Mouse (Mus musculus): ENCODE results near the gene Olfr1443. TPM values are rescaled to one million over a fixed set of nuclear protein-coding genes. Genes with fewer than 3 reads are reported as not detected.

Gene Olfr1443
- not detected for polyA plus RNA-seq (2014; fragmentation: Illumina TruSeq; extraction: RNeasy Lipid Tissue Mini Kit (QIAGEN cat#74804); ENCODE audit: low read depth, low replicate concordance)

DNA sequence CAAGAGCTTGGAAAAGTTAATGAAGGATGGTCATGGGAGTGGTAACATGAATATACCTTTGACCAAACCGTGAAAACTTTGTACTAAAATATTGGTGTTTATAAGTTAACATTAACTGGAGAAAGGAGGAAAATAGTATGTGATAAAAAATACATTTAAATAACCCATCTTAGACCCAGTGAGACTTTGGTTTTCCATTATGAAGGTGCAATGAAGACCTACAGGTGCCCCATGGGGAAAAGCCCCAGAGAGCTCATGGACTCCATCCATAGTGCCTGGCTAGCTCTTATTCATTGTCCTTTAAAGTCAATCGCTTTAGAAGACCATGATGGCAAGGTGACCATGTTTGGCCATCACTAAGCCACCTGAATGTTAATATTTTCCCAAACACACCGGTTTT lies at the start of gene Olfr1443:
TSS of gene Olfr1443 (plus strand) at position 301 of the 400 bp plus-strand sequence.

DNA sequence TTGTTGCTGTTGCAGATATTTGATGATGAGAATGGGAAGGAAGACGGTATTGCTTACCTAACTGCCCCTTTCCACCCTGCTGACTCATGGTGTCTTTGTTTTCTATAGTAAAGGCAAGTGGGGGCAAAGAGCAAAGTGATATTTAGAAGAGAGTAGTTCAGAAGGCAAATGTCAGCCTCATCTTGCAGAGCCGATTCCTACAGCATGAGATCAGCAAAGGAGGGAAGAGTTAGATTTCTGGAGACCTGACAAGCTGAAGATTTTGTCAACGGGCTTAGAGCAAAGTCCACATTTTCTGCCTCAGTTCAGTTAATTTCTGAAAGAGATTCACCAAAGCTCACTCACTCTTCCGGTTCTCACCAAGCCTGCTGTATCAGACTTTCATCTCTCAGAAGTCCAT lies 44.7 kb upstream of the Olfr1443 start, which contains the start of gene Glyat:
TSS of gene Glyat (plus strand) at position 133 of the 400 bp plus-strand sequence.

DNA sequence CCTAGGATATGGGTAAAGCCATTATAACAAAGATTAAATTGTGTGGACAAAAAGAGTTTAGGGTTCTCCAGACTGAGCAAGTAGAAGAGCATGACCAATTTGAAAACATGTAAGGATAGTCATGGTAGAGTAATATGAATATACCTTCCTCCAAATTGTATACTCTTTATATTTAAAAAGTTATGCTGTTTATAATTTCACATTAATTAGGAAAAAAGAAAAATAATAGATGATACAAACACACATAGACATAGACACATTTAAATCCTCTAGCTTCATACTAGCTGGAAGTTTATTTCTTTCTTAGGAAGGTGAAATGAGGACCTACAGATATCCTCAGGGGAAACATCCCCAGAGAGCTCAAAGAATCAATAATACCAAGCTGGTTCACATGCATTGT lies 7.8 kb upstream of the Olfr1443 start, which contains the start of gene Olfr1442:
TSS of gene Olfr1442 (plus strand) at position 301 of the 400 bp plus-strand sequence.

DNA sequence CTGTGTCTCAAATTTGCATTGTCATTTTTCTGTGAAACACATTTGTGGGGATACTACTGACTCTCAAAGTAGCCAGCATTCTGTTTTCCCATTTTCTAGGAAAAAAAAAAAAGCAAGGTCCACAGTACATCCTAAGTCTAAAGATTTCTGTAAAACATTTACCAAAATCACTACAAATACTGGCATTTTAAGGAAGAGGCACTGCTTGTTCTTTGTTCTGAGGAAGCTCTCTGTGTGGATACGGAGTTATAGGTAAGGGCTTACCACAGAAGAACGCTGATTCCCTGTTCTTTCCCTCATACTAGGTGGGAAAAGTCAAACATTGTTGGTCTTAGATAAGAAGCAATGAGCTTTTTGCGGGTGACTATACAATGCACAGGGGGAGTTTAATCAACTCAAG lies 17.7 kb downstream of the Olfr1443 start, which contains the start of gene Keg1:
TSS of gene Keg1 (plus strand) at position 197 of the 400 bp plus-strand sequence.

Other genes starting within 250 kb of the Olfr1443 start
- gene Mpeg1, start 217.3 kb upstream of the Olfr1443 start, polyA plus RNA-seq (2014; fragmentation: Illumina TruSeq; extraction: RNeasy Lipid Tissue Mini Kit (QIAGEN cat#74804); ENCODE audit: low read depth, low replicate concordance) = 28.1 TPM
- 35.6 TPM for gene Dtx4, start 176.7 kb upstream of the Olfr1443 start, polyA plus RNA-seq (2014; fragmentation: Illumina TruSeq; extraction: RNeasy Lipid Tissue Mini Kit (QIAGEN cat#74804); ENCODE audit: low read depth, low replicate concordance)
- 5.8 TPM for gene Fam111a, start 132.4 kb upstream of the Olfr1443 start, polyA plus RNA-seq (2014; fragmentation: Illumina TruSeq; extraction: RNeasy Lipid Tissue Mini Kit (QIAGEN cat#74804); ENCODE audit: low read depth, low replicate concordance)
- gene Gm4952, start 78.1 kb upstream of the Olfr1443 start, polyA plus RNA-seq (2014; fragmentation: Illumina TruSeq; extraction: RNeasy Lipid Tissue Mini Kit (QIAGEN cat#74804); ENCODE audit: low read depth, low replicate concordance) = not detected
- gene Glyat, start 44.8 kb upstream of the Olfr1443 start, polyA plus RNA-seq (2014; fragmentation: Illumina TruSeq; extraction: RNeasy Lipid Tissue Mini Kit (QIAGEN cat#74804); ENCODE audit: low read depth, low replicate concordance) = 0.79 TPM
- gene Olfr1442, start 7.7 kb upstream of the Olfr1443 start, polyA plus RNA-seq (2014; fragmentation: Illumina TruSeq; extraction: RNeasy Lipid Tissue Mini Kit (QIAGEN cat#74804); ENCODE audit: low read depth, low replicate concordance) = not detected
- 1.5 TPM for gene Keg1, start 17.7 kb downstream of the Olfr1443 start, polyA plus RNA-seq (2014; fragmentation: Illumina TruSeq; extraction: RNeasy Lipid Tissue Mini Kit (QIAGEN cat#74804); ENCODE audit: low read depth, low replicate concordance)
- gene Cntf, start 87.5 kb downstream of the Olfr1443 start, polyA plus RNA-seq (2014; fragmentation: Illumina TruSeq; extraction: RNeasy Lipid Tissue Mini Kit (QIAGEN cat#74804); ENCODE audit: low read depth, low replicate concordance) = 1.4 TPM
- 54.3 TPM for gene Zfp91, start 118.0 kb downstream of the Olfr1443 start, polyA plus RNA-seq (2014; fragmentation: Illumina TruSeq; extraction: RNeasy Lipid Tissue Mini Kit (QIAGEN cat#74804); ENCODE audit: low read depth, low replicate concordance)
- gene Lpxn, start 118.1 kb downstream of the Olfr1443 start, polyA plus RNA-seq (2014; fragmentation: Illumina TruSeq; extraction: RNeasy Lipid Tissue Mini Kit (QIAGEN cat#74804); ENCODE audit: low read depth, low replicate concordance) = 7.7 TPM
- gene Gm5244, start 168.6 kb downstream of the Olfr1443 start, polyA plus RNA-seq (2014; fragmentation: Illumina TruSeq; extraction: RNeasy Lipid Tissue Mini Kit (QIAGEN cat#74804); ENCODE audit: low read depth, low replicate concordance) = not detected
- not detected for gene Olfr1444, start 179.2 kb downstream of the Olfr1443 start, polyA plus RNA-seq (2014; fragmentation: Illumina TruSeq; extraction: RNeasy Lipid Tissue Mini Kit (QIAGEN cat#74804); ENCODE audit: low read depth, low replicate concordance)
- not detected for gene Olfr1445, start 205.7 kb downstream of the Olfr1443 start, polyA plus RNA-seq (2014; fragmentation: Illumina TruSeq; extraction: RNeasy Lipid Tissue Mini Kit (QIAGEN cat#74804); ENCODE audit: low read depth, low replicate concordance)
- not detected for gene Olfr1446, start 215.4 kb downstream of the Olfr1443 start, polyA plus RNA-seq (2014; fragmentation: Illumina TruSeq; extraction: RNeasy Lipid Tissue Mini Kit (QIAGEN cat#74804); ENCODE audit: low read depth, low replicate concordance)
- not detected for gene Olfr1447, start 225.6 kb downstream of the Olfr1443 start, polyA plus RNA-seq (2014; fragmentation: Illumina TruSeq; extraction: RNeasy Lipid Tissue Mini Kit (QIAGEN cat#74804); ENCODE audit: low read depth, low replicate concordance)
- gene Olfr1448, start 246.3 kb downstream of the Olfr1443 start, polyA plus RNA-seq (2014; fragmentation: Illumina TruSeq; extraction: RNeasy Lipid Tissue Mini Kit (QIAGEN cat#74804); ENCODE audit: low read depth, low replicate concordance) = not detected